Mouse (Mus musculus) liver, embryonic 16.5 days (tissue): ENCODE results near the gene Tbx19. TPM values are rescaled to one million over a fixed set of nuclear protein-coding genes. Genes with fewer than 3 reads are reported as not detected.
A peak's percentile ranks its signal among the peaks of the same experiment; 100 is the strongest.

ENCODE experiments used
- ATAC-seq: fragments of 200-750 bp; cut with Nextera tagmentation; 2 replicates; pipeline ENCODE4 v1.8.0; 2017; ENCODE audit warnings: low read depth, mild to moderate bottlenecking, moderate number of reproducible peaks, moderate library complexity
- H3K27ac ChIP-seq: fragments of 300-500 bp; sonication (generic); 2 replicates; pipeline ENCODE4 v1.5.1; 2014; ENCODE audit warnings: mild to moderate bottlenecking, low read length
- H3K27me3 ChIP-seq: fragments of 300-500 bp; sonication (generic); 2 replicates; pipeline ENCODE4 v1.6.1; 2014; ENCODE audit warnings: low read depth, low read length, mixed read lengths; ENCODE audit not compliant: control insufficient read depth, insufficient read depth
- H3K36me3 ChIP-seq: fragments of 300-500 bp; sonication (generic); 2 replicates; pipeline ENCODE4 v1.6.1; 2014; ENCODE audit warnings: mild to moderate bottlenecking; ENCODE audit not compliant: control insufficient read depth, insufficient read depth
- H3K4me1 ChIP-seq: fragments of 300-500 bp; sonication (generic); 2 replicates; pipeline ENCODE4 v1.6.1; 2014; ENCODE audit warnings: low read depth, low read length, mixed read lengths; ENCODE audit not compliant: control insufficient read depth
- H3K4me2 ChIP-seq: fragments of 300-500 bp; sonication (generic); 2 replicates; pipeline ENCODE4 v1.6.1; 2014; ENCODE audit warnings: low read depth, low read length, mixed read lengths
- H3K4me3 ChIP-seq: fragments of 300-500 bp; sonication (generic); 2 replicates; pipeline ENCODE4 v1.5.1; 2014; ENCODE audit warnings: low read depth, mild to moderate bottlenecking, low read length
- H3K9ac ChIP-seq: fragments of 300-500 bp; sonication (generic); 2 replicates; pipeline ENCODE4 v1.6.1; 2014; ENCODE audit warnings: low read depth, low read length
- H3K9me3 ChIP-seq: fragments of 300-500 bp; sonication (generic); replicated peaks from 2 replicates; pipeline ENCODE4 v1.6.1; 2016; ENCODE audit warnings: low read length; ENCODE audit not compliant: control insufficient read depth
- WGBS: fragments of 180-500 bp; shearing (Covaris S2); extraction: QIAGEN DNeasy Blood & Tissue Kit; methylation state at CpG from one replicate; pipeline ENCODE4 v1.1.7; 2014; ENCODE audit not compliant: insufficient replicate concordance; 5-methylcytosine and 5-hydroxymethylcytosine counted together
- polyA plus RNA-seq: library from polyadenylated mRNA; unstranded; fragments of >200 nt; fragmentation: Nextera tagmentation; extraction: Ambion mirVana; gene quantifications from 2 replicates; pipeline ENCODE4 v1.2.1, GENCODE M21; 2015

The Tbx19 gene
- polyA plus RNA-seq, 1 experiment from 2014 or later: not detected

- Histone ChIP-seq H3K27ac (no peak overlapping the region), H3K4me2 (no peak overlapping the region), H3K27me3 (no peaks in the 10 kb centered on the region), H3K4me1 (no peaks in the 10 kb centered on the region), H3K9ac (no peak overlapping the region), H3K9me3 (no peaks in the 10 kb centered on the region), H3K4me3 (no peak overlapping the region), H3K36me3 (no peaks in the 10 kb centered on the region)
- ATAC-seq: no peak
- 14% methylated on average over 2 of the region's 2 CpGs for WGBS
Measured at GRCm38 (mm10) chr1:165133858-165134257, 26.7 kb downstream of the Tbx19 start.

- H3K36me3 ChIP-seq: no peaks in the 10 kb centered on the region
- no peak overlapping the region for H3K27ac ChIP-seq
- no peaks in the 10 kb centered on the region for H3K4me1 ChIP-seq
- H3K9me3 ChIP-seq: no peaks in the 10 kb centered on the region
- ATAC-seq: no peak
- H3K9ac ChIP-seq: no peak overlapping the region
- no peak overlapping the region for H3K4me3 ChIP-seq
- WGBS: 53% methylated on average over 5 of the region's 5 CpGs
- no peak overlapping the region for H3K4me2 ChIP-seq
- H3K27me3 ChIP-seq: no peaks in the 10 kb centered on the region
Measured at GRCm38 (mm10) chr1:165133279-165133678, 27.3 kb downstream of the Tbx19 start.

- Histone ChIP-seq H3K27ac (no peak overlapping the region), H3K4me2 (no peak overlapping the region), H3K27me3 (no peaks in the 10 kb centered on the region), H3K9ac (no peak overlapping the region), H3K36me3 (no peaks in the 10 kb centered on the region), H3K4me3 (no peak overlapping the region), H3K4me1 (no peaks in the 10 kb centered on the region), H3K9me3 (no peaks in the 10 kb centered on the region)
- WGBS: 43% methylated on average over 14 of the region's 14 CpGs
- ATAC-seq: peak; percentile 72
Measured at GRCm38 (mm10) chr1:165132187-165132877, 28.2 kb downstream of the Tbx19 start.

GRCm38 (mm10) chr1:165129573-165129972 is 31.0 kb downstream of the Tbx19 start:
- no peak for ATAC-seq
- H3K36me3 ChIP-seq: no peaks in the 10 kb centered on the region
- 49% methylated on average over 5 of the region's 5 CpGs for WGBS
- no peak overlapping the region for H3K27ac ChIP-seq
- no peak overlapping the region for H3K4me2 ChIP-seq
- no peaks in the 10 kb centered on the region for H3K27me3 ChIP-seq
- no peaks in the 10 kb centered on the region for H3K4me1 ChIP-seq
- no peak overlapping the region for H3K9ac ChIP-seq
- H3K4me3 ChIP-seq: no peak overlapping the region
- no peaks in the 10 kb centered on the region for H3K9me3 ChIP-seq

- WGBS: 58% methylated on average over 7 of the region's 7 CpGs
- no peaks in the 10 kb centered on the region for H3K9me3 ChIP-seq
Measured at GRCm38 (mm10) chr1:165121096-165121495, 39.5 kb downstream of the Tbx19 start.

GRCm38 (mm10) chr1:165120349-165120898 is 40.1 kb downstream of the Tbx19 start:
- 14% methylated on average over 21 of the region's 21 CpGs for WGBS
- no peaks in the 10 kb centered on the region for H3K9me3 ChIP-seq
- H3K9ac ChIP-seq: no peak overlapping the region
- ATAC-seq: peak; percentile 60
- H3K27ac ChIP-seq: no peak overlapping the region
- no peak overlapping the region for H3K4me3 ChIP-seq
- no peaks in the 10 kb centered on the region for H3K27me3 ChIP-seq
- no peak overlapping the region for H3K4me2 ChIP-seq
- H3K36me3 ChIP-seq: no peaks in the 10 kb centered on the region
- H3K4me1 ChIP-seq: peaks cover 4% of the 10 kb centered on the region

More at GRCm38 (mm10) chr1:165121096-165121495, 39.5 kb downstream of the Tbx19 start:
- Histone ChIP-seq H3K9ac (no peak overlapping the region), H3K27ac (no peak overlapping the region), H3K27me3 (no peaks in the 10 kb centered on the region), H3K4me3 (no peak overlapping the region), H3K4me1 (peaks cover 4% of the 10 kb centered on the region), H3K4me2 (no peak overlapping the region), H3K36me3 (no peaks in the 10 kb centered on the region)
- ATAC-seq: no peak

- Histone ChIP-seq H3K9ac (no peak overlapping the region), H3K9me3 (no peaks in the 10 kb centered on the region), H3K27ac (no peak overlapping the region), H3K4me3 (no peak overlapping the region), H3K4me2 (0 out of 2 replicates have a peak overlapping the region, but pooled peaks have one; percentile 7), H3K36me3 (no peaks in the 10 kb centered on the region), H3K4me1 (peaks cover 11% of the 10 kb centered on the region), H3K27me3 (no peaks in the 10 kb centered on the region)
- no peak for ATAC-seq
- 39% methylated on average over 9 of the region's 9 CpGs for WGBS
Measured at GRCm38 (mm10) chr1:165119760-165120159, 40.8 kb downstream of the Tbx19 start.

- no peak overlapping the region for H3K4me2 ChIP-seq
- H3K4me3 ChIP-seq: no peak overlapping the region
- peaks cover 16% of the 10 kb centered on the region for H3K4me1 ChIP-seq
- no peaks in the 10 kb centered on the region for H3K27me3 ChIP-seq
- 52% methylated on average over 15 of the region's 15 CpGs for WGBS
- H3K27ac ChIP-seq: no peak overlapping the region
- no peaks in the 10 kb centered on the region for H3K9me3 ChIP-seq
- no peak overlapping the region for H3K9ac ChIP-seq
- no peak for ATAC-seq
- no peaks in the 10 kb centered on the region for H3K36me3 ChIP-seq
Measured at GRCm38 (mm10) chr1:165119011-165119726, 41.4 kb downstream of the Tbx19 start.
